Mouse (Mus musculus): ENCODE measurements around the gene Lrmda. TPM values are rescaled to one million over a fixed set of nuclear protein-coding genes. Genes with fewer than 3 reads are reported as not detected.

Gene Lrmda
- total and polyA plus RNA-seq, 3 experiments = 5.1 to 5.9 TPM; not detected in 1

GRCm38 (mm10) chr14:22530706-22531105 lies 511.2 kb downstream of the Lrmda start:
- no peak for DNase-seq (ENCODE audit: low read depth, low spot score)
- Histone ChIP-seq H3K79me2 (ENCODE audit: control insufficient read depth, insufficient read depth, low read length, poor library complexity) (no peaks in the 10 kb centered on the region), H3K4me3 (ENCODE audit: control insufficient read depth in 1 of 2, insufficient read depth in 1 of 2, low read depth in 2 of 2, low read length in 2 of 2) (no peak overlapping the region), H3K9ac (ENCODE audit: control insufficient read depth, low read depth, low read length, poor library complexity, severe bottlenecking) (no peak overlapping the region), H3K36me3 (ENCODE audit: control insufficient read depth in 1 of 2, insufficient read depth in 2 of 2, low read length in 2 of 2) (no peaks in the 10 kb centered on the region; a peak in 1 of 4 replicates), H3K27ac (ENCODE audit: control insufficient read depth, low read depth, low read length) (no peak overlapping the region), H3K27me3 (ENCODE audit: control insufficient read depth in 1 of 2, insufficient read depth in 2 of 2, low read length in 2 of 2) (no peaks in the 10 kb centered on the region), H3K4me1 (ENCODE audit: control insufficient read depth in 1 of 2, insufficient read depth in 2 of 2, low read length in 2 of 2) (no peaks in the 10 kb centered on the region), H3K9me3 (replicated peaks; ENCODE audit: insufficient read depth, low read length) (no peaks in the 10 kb centered on the region)
- TF ChIP-seq CHD2 (IDR thresholded peaks at IDR 0.05; ENCODE audit: low read length) (no peak), MXI1 (IDR thresholded peaks at IDR 0.05; ENCODE audit: low read depth, low read length) (no peak), SIN3A (IDR thresholded peaks at IDR 0.05; ENCODE audit: low read length) (no peak), RCOR1 (IDR thresholded peaks at IDR 0.05; ENCODE audit: low read depth, low read length) (no peak), MAX (IDR thresholded peaks at IDR 0.05; ENCODE audit: low read length) (no peak), TAL1 (IDR thresholded peaks at IDR 0.05; ENCODE audit: low read length) (no peak), KAT2A (conservative IDR thresholded peaks at IDR 0.05; ENCODE audit: low read depth, low read length) (no peak), MAFK (IDR thresholded peaks at IDR 0.05; ENCODE audit: borderline replicate concordance, low read depth, low read length) (no peak), TCF12 (IDR thresholded peaks at IDR 0.05; ENCODE audit: low read depth, low read length) (no peak)

GRCm38 (mm10) chr14:22533501-22533900 lies 514.0 kb downstream of the Lrmda start:
- TF ChIP-seq ETS1 (IDR thresholded peaks at IDR 0.05; ENCODE audit: low read depth, low read length) (no peak), UBTF (IDR thresholded peaks at IDR 0.05; ENCODE audit: borderline replicate concordance, insufficient read depth, low read depth, low read length) (no peak), POLR2AphosphoS2 (IDR thresholded peaks at IDR 0.05; ENCODE audit: low read length) (no peak), MYB (IDR thresholded peaks at IDR 0.05; ENCODE audit: low read depth, low read length) (no peak), MEF2A (IDR thresholded peaks at IDR 0.05; ENCODE audit: extremely low read depth, insufficient replicate concordance, low read depth, low read length, poor library complexity, severe bottlenecking) (no peak), CHD1 (IDR thresholded peaks at IDR 0.05; ENCODE audit: low read depth, low read length) (no peak), POLR2AphosphoS5 (IDR thresholded peaks at IDR 0.05; ENCODE audit: borderline replicate concordance, low read depth, low read length) (no peak), E2F4 (IDR thresholded peaks at IDR 0.05; ENCODE audit: borderline replicate concordance, low read depth, low read length) (no peak), ELF1 (IDR thresholded peaks at IDR 0.05; ENCODE audit: low read depth, low read length) (no peak), CTCF (IDR thresholded peaks at IDR 0.05 in 2 of 3, conservative IDR thresholded peaks at IDR 0.05 in 1 of 3; ENCODE audit: control insufficient read depth in 1 of 3, insufficient read depth in 1 of 3, low read depth in 2 of 3, low read length in 3 of 3, poor library complexity in 1 of 3, severe bottlenecking in 1 of 3) (no peak), USF2 (IDR thresholded peaks at IDR 0.05; ENCODE audit: borderline replicate concordance in 1 of 2, insufficient read depth in 1 of 2, low read depth in 1 of 2, low read length in 2 of 2) (no peak), USF1 (IDR thresholded peaks at IDR 0.05; ENCODE audit: low read depth, low read length) (no peak), GABPA (IDR thresholded peaks at IDR 0.05; ENCODE audit: low read depth, low read length) (no peak), KAT2A (conservative IDR thresholded peaks at IDR 0.05; ENCODE audit: low read depth, low read length) (no peak), TCF12 (IDR thresholded peaks at IDR 0.05; ENCODE audit: low read depth, low read length) (no peak), GATA1 (IDR thresholded peaks at IDR 0.05; ENCODE audit: low read depth, low read length) (no peak), SMC3 (IDR thresholded peaks at IDR 0.05; ENCODE audit: low read depth, low read length) (no peak), MAFK (IDR thresholded peaks at IDR 0.05; ENCODE audit: borderline replicate concordance, low read depth, low read length) (no peak), BHLHE40 (IDR thresholded peaks at IDR 0.05; ENCODE audit: borderline replicate concordance, low read depth, low read length) (no peak), HCFC1 (IDR thresholded peaks at IDR 0.05; ENCODE audit: low read depth, low read length) (no peak)
- H3K27ac ChIP-seq (ENCODE audit: control insufficient read depth, low read depth, low read length) = no peak overlapping the region
- no peak overlapping the region for H3K9ac ChIP-seq (ENCODE audit: control insufficient read depth, low read depth, low read length, poor library complexity, severe bottlenecking)
- H3K79me2 ChIP-seq (ENCODE audit: control insufficient read depth, insufficient read depth, low read length, poor library complexity) = no peaks in the 10 kb centered on the region
- no peak overlapping the region for H3K4me3 ChIP-seq (ENCODE audit: control insufficient read depth in 1 of 2, insufficient read depth in 1 of 2, low read depth in 2 of 2, low read length in 2 of 2)
- no peaks in the 10 kb centered on the region; a peak in 2 of 4 replicates for H3K36me3 ChIP-seq (ENCODE audit: control insufficient read depth in 1 of 2, insufficient read depth in 2 of 2, low read length in 2 of 2)
- peak; percentile 31 for DNase-seq (ENCODE audit: low read depth, low spot score)
- no peaks in the 10 kb centered on the region for H3K9me3 ChIP-seq (replicated peaks; ENCODE audit: insufficient read depth, low read length)
- H3K27me3 ChIP-seq (ENCODE audit: control insufficient read depth in 1 of 2, insufficient read depth in 2 of 2, low read length in 2 of 2) = no peaks in the 10 kb centered on the region
- H3K4me1 ChIP-seq (ENCODE audit: control insufficient read depth in 1 of 2, insufficient read depth in 2 of 2, low read length in 2 of 2) = no peaks in the 10 kb centered on the region
